Mouse (Mus musculus) naive thymus-derived CD4-positive, alpha-beta T cell, adult 2 months (primary cell): ENCODE measurements around the gene Kpna4.
A peak's percentile ranks its signal among the peaks of the same experiment; 100 is the strongest.
"Not testable (repeated sequence)": the region's sequence is repeated elsewhere in the genome, so short reads cannot be mapped to it uniquely, and the experiment has no call there.

Experiments used
- DNase-seq: peaks from one replicate; pipeline ENCODE4 v3.0.0-alpha.2; 2011; ENCODE audit warnings: low read depth

Kpna4 gene

DNA sequence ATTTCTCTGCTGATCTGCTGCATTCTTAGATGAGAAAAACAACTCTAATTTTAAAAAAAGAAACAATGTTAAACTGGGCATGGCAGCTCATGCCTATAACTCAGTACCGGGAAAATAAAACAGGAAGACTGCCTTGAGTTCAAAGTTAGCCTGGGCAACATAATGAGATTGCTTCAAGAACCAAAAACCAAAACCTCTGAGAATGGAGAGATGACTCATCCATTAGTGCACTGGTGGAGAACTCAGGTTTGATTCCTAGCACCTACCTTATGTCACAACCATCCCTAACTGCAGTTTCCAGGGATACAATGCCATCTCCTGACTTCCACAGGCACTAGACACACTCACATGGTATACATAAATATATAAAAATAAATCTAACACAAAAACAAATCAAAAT, 17.8 kb downstream of the Kpna4 start:
- no peak for DNase-seq

DNA sequence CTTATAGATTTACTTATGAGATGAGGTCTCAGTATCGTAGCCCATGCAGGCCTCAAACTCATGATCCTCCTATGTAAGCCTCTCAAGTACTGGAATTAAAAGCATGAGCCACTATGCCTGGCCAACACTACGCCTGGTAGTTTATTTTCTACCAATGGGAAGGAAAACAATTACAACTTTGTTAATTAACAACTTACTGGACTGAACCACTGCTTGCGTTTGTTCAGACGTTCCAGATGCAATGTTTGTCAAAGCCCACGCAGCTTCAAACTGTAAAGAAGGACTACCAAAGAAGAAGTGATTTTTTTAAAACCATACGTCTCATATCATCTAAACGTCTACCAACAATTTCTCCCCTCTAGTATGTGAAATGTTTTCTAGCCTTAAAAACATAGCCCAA, 32.5 kb downstream of the Kpna4 start:
- no peak for DNase-seq

DNA sequence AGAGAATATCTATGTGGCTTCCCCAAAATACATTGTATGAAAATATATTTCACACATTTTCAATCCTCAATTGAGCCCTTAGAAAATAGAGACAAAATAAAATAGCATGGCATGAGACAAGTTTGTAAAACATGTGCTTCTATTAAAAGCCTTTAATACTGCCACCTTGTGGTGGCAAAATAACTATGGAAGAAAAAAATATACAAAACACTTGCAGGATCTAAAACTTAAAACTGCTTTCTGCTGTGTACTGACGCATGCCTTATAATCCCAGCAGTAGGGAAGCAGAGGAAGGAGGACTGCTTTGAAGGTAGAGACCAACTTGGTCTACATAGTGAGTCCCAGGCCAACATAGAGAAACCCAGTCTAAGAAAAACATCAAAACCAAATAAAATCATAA, 62.9 kb downstream of the Kpna4 start:
- peak; percentile 71 for DNase-seq

DNA sequence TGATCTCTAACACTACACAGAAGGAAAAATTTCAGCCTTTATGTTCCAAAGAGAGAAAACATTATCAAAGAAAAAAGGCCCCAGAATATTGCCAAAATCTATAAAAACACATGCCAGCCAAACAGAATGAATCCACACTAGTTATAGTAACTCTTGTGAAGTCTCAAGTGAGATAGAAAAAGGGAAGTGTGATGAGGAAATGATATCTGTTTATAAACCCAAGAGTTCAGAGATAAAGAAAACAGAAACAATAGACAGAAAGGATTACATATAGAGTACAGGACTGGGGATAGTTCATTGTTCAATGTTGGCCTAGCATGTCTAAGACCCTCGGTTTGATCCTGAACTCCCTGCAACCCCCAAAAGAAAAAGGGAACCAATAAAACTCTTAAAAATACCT, 64.1 kb downstream of the Kpna4 start:
- DNase-seq = no peak

DNA sequence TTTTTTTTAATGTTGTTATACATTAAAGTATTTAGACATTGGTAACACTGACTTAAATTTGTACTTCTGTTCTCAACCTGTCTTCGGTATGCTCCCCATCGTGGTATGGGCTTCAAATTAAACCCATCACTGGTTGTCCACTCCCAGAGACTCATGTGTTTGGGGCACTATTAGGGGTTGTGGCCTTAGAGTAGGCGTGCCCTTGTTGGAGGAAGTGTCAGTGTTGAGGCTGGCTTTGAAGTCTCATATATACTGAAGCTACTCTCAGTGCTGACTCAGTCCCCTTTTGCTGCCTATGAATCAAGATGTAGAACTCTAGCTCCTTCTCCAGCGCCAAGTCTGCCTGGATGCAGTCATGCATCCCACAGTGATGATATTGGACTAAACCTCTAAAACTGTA, 66.2 kb downstream of the Kpna4 start:
- DNase-seq = no peak

DNA sequence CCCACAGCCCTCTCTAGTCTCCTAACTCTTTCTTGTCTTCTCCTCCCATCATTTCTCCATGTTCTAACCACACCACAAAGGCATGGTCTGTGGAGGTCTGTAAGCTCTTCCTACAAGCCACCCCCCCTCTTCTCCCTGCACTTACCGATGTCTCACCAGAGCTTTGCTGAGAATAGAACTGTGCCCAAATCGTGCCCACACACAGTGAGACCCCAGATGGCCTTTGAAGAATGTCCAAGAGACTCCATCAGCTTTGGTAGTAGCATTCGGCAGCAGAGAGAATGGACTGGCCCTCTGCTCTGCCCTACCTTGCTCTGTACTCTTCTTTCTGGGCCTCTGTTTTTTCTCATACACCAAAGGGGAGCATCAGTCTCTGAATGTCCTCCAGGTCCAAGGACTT, 71.0 kb downstream of the Kpna4 start:
- DNase-seq = no peak

DNA sequence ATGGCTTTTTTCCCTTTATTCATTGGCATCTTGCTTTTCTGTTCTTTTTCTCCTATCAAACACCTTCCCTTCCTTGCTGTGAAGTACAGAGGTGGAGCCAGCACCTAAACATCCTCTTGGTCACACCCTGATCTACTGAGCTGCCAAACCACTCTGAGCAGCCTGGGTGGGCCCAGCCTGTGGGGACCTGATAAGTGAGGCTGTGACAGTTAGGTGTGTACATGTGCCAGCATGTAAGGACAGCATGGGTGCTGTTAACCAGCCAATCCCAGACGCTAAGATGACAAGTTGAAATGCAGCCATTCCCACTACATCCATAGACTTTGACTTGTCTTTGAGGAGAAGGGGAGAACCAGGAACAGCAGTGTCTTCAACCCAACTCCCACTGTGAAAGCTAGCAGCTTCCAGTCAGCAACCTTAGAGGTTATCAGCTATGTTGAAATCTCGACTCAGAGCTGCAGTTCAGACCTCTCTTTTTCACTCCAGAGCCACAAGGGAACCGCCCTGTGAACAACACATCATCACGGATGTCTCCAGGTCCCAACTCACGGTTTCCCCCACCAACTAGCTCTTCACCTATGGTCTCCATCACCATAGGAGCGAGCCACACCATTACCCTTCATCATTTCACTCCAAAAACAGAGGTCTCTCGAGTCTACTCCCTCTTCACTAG, 72.0 kb downstream of the Kpna4 start:
- no peak for DNase-seq

DNA sequence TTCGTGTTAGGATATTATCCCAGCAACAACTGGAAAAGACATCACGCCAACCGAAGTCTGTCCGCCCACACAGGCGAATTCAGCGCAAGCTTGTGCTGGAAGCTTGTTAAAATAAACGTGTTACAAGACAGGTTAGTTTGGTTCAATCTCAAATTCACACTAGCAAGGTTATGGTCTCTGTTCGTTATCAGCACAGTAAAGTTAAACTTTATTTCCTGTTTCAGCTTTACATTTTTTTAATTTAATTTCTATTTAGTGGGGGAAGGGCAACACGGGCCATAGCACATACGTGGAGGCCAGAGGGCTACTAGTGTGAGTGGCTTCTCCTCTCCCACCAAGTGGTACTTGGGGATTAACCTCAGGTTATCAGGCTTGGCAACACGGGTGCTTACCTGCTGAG, 75.0 kb downstream of the Kpna4 start:
- DNase-seq = no peak

DNA sequence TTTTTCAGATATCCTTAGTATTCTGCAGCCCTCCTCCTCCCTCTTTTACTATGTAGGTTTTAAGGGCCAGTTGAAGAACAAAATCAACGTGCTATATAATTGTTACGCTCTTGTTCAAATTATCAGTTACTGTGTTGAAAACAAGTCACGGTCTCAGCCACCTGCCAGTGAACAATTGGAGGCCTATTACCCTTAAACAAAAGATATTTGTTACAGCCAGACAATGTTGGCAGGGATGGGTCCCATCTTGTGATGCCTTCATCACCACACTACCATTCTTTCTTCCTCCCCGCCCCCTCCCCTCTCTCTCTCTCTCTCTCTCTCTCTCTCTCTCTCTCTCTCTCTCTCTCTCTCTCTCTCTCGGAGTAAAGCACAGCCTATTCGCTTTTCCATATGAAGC, 77.9 kb downstream of the Kpna4 start:
- no peak for DNase-seq

DNA sequence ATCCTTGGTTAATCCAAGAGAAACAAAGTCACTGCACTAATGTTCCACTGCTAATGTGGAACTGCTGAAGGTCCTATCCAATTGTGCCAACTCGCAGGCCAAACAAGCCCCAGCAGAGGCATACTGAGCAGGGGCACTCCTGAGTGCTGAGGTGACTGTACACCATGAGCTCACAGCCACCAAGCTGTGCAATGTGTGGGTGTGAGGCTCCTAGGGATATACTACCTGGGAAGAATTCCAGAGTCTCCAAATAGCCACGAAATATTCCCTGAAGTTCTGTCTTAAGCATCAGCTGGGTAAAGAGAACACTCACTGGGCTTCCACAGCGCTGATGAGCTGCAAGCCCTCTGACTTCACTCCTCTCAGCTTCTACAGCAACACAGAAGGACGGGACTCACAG, 79.2 kb downstream of the Kpna4 start:
- no peak for DNase-seq

DNA sequence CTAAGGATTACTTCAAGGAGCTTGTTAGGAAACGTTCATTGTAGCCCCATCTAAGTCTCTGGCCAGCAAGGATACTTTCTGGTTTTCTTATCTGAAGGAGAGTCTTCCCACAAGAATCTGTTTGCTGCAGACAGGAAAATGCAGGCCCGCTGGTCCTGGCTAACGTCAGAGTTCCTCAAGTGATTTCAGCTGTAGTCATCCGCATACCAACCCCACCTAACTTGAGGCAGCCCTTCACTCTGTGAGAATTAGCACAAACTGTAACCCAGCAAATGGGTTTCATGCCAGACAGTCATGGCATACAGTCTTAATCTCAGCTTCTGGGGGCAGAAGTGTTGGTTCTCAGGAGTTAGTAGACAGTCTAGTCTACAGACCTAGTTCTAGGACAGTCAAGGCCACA, 80.4 kb downstream of the Kpna4 start:
- DNase-seq = no peak

DNA sequence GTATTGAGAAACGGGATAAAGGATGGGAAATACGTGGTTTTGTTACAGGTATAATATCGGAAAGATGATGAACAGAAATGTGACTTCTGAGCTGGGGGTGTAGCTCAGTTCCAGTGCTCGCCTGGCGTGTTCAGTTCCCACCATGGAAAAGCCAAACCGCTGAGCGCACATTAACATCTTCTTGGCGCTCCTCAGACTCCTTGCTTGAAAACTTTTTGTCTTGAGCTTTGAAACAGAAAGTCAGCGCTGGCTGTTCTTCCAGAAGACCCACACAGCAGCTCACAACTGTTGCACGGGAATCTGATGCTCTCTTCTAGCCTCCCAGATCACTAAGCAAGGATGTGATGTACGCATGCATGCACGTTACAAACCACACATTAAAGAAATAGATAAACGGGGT, 81.2 kb downstream of the Kpna4 start:
- DNase-seq = no peak

DNA sequence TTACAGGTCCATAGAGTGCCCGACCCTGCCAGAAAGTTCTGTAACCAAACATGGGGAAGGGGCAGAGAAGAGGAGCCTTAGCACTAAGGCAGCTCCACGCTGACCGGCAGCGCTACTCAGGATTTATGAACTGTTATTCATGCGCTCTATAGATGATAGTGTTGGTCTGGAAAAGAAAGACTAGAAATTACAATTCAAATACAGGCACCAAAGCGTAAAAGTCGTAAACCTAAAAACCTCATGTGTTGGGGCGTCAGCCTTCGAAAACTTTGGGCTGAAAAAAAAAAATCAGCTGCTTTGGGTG, 81.6 kb downstream of the Kpna4 start:
- no peak for DNase-seq

DNA sequence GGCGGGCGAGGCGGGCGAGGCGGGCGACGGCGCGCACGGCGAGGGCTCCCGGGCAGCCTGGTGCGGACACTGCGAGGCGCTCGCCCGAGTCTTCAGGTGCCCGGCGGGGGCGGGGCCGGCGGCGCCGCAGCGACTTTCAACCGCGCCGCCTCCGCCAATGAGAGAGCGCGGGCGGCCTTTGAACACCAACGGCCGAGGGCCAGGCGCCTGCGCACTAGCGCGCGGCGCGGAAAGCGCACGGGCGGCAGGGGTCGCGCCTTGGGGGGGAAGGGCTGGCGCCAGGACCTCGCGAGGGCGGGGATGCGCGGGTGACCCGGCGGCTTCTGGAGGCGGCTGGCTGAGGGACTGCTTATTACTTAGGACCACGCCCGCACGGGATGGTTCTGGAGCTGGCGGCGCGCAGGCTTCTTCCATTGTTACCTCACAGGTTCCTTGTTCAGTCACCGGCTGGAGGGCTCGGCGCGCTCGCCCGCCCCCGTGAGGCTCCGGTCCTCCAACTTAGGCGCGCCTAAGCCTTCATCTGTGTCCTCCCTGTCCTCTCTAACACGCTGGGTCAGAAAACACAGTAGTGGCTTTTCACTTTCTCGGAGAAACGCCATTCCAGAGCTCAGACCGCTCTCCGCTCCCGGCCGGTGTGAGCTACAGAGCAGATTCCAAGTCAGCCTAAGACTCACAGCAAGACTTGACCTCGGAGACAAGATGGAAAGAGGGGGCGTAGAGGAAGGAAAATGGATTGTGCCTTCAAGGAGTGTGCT, 82.1 kb downstream of the Kpna4 start, which contains the start of gene Trim59:
Trim59 (minus strand) TSS at position 111 of the 755 bp plus-strand sequence.
- DNase-seq = peak; percentile 90

DNA sequence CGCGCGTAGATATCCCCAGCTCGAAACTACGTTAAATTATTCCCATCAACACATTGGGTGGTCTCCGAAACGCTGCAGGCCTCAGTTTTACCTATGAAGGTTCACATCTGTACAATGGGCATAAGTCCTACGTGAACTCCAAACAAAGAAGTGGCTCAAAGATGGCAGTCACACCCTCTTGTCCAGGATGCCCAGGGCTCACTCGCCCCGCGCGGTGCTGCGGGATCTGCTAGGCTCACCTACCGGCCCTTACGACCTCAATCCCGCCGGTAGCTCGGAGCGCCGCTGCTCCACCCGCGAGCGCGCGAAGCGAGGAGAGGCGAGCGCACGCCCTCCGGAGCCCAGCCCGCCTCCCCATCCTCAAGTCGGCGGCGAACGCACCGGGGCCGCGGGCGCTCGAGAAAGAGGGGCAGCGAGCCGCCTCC, 82.7 kb downstream of the Kpna4 start:
- no peak for DNase-seq

DNA sequence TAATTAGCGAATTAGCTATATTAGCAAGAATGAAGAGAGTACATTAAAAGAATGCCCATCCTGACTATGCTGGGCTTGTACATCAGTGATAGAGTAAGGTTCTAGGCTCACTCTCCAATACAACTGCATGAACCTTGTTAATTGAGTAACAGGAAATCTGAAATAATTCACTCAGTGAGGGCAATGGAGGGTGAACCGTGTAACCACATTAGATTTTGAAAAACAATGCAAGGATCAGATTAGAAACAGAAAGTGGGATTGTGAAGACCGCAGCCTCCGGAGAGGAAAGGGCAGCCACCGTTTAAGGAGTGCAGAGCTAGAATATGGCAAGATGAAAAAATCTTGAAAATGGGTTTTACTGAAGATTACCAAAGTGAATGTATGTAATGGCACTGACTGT, 85.6 kb downstream of the Kpna4 start:
- peak; percentile 57 for DNase-seq

DNA sequence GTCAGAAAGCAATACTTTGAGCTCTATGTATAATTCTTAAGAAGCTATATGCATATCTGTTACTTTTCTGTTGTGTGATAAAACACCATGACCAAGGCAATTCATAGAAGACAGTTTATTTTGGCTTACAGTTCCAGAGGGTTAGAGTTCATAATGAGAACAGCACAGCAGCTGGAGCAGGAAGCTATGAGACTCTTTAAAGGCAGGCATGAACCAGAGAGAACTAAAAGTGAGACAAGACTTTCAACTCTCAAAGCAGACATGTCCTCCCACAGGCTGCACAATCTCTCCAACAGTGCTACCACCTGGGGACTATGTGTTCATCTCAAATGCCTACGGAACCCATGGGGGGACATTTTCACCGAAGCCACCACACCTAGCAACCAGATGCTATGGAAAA, 86.8 kb downstream of the Kpna4 start:
- no peak for DNase-seq

DNA sequence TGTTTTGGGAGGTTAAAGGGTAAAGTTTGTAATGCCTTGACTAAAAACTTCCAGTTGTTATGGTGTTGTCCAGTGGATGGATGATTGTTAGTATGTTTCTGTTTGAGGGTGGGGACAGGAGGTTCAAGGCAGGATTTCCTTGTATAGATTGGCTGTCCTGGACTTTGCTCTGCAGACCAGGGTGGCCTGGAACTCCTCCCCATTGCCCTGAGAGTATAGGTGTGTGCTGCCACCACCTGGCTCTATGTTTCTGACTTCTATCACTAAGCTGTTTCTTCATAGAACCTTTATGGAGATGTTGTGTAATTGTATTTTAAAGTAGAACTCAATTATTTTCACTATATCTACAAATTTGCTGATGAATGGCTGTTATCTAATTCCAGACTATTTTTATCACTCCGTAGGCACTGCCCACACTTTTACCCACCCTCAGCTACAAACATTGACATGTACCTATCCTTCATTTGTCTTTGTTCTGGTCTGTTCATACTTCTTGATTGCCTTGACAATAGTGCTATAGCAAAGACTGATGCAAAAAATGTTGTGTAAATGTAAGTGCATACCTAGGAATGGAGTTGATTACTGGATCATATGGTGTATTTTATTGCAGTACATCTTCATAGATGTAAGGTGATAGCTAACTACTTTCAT, 100.7 kb downstream of the Kpna4 start:
- DNase-seq = peak; percentile 39

DNA sequence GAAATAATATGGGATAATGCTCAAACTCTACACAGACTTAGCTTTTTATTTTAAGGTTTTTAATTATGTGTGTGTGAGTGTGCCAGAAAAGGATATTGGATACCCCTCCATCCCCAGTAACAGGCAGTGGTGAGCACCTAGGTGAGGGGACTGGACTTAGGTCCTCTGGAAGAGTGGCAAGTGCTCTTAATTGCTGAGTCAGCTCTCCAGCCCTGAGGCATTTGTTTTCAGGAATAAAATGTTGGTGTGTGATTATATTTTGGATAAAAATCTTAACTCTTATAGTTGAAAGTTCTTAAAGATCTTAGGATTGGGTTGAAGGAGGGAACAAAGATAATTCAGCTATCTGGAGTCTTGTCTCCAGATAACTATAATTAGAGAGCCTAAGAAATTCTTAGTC, 106.1 kb downstream of the Kpna4 start:
- no peak for DNase-seq

DNA sequence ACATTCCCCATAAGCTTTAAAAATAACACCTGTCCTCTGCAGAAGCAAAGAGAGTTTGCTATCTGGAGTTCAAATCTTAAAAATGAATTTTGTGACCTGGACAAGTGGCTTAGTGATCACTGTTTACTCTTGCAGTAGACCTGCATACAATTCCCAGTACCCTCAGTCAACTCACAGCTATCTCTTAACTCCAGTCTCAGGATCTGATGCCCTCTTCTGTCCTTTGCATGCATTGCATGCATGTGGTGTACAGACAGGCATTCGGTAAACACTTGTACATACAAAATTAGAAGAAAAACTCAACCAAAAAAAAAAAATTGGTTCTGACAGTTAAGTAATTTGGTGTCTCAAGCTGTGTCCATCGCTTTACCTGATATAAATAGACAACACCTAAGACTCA, 106.6 kb downstream of the Kpna4 start:
- DNase-seq = peak; percentile 62

DNA sequence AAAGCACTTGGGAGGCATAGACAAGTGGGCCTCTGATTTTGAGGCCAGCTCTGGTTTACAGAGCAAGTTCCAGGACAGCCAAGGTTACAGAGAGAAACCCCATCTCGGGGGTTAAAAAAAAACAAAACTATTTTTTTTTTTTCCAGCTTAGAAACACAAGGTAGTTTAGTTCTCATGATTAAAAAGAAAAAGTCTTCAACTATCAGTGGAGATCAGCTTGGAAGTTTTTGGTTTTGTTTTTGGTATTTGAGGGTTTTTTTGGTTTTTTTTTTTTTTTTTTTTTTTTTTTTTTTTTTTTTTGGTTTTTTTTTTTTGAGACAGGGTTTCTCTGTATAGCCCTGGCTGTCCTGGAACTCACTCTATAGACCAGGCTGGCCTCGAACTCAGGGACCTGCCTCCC, 108.3 kb downstream of the Kpna4 start:
- DNase-seq = not testable (repeated sequence)

DNA sequence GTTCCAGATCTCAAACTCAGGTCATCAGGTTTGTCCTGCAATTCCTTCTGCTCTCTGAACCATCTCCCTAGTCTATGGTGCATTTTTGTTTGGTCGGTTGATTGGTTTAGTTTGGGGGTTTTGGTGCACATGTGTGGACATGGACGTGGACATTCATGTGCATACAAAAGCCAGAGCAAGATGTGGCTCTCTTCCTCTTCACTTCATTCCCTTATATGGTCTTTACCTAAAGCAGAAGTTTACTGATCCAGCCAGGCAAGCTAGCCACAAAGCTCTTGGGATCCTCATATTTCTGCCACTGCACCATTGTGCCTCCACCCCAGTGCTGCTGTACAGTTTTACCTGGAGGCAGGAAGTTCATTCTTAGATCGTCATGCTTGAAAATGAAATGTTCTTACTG, 109.7 kb downstream of the Kpna4 start:
- DNase-seq = no peak
